Mouse (Mus musculus): Measurements from ENCODE around the gene Ctsd. TPM values are rescaled to one million over a fixed set of nuclear protein-coding genes. Genes with fewer than 3 reads are reported as not detected.

Gene Ctsd
- total RNA-seq, 2 experiments from 2014 or later: 304 TPM

- H3K27ac ChIP-seq: 0 out of 2 replicates have a peak overlapping the region, but pooled peaks have one; percentile 8
- no peak for TF ChIP-seq CTCF (IDR thresholded peaks at IDR 0.05)
- intact Hi-C loops (cut with DNase I): loop anchor here (2.0 kb wide), 1 partner anchor 13 kb away; the partner anchor contains the start of gene Ifitm10
- H3K4me3 ChIP-seq: peak overlapping the region; percentile 100
- DNase-seq (ENCODE audit: extremely low spot score in 1 of 2, low spot score in 2 of 2): no peak
These were observed 2.0 kb downstream of the Ctsd start for GRCm38 (mm10) chr7:142385742-142386403.

DNA sequence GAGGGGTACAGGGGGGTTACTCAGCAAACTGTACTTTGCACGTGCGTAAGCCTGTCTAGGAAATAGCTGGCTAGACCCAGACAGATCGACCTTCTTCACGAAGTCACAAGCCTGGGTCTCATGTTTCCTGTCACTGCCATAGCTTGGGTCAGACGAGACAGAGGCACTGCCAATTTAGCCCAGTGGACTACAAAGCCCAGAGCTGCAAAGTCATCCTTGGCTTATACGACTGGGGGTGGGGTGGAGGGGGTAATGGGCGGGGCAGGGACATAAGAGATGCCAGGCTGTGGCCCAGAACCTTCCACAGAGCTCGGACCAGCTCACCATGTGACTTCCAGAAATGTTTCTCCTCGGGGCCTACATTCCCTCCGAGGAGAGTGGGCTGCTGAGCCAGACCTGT, 3.5 kb downstream of the Ctsd start:
- no peak for TF ChIP-seq CTCF (IDR thresholded peaks at IDR 0.05)
- DNase-seq (ENCODE audit: extremely low spot score in 1 of 2, low spot score in 2 of 2): no peak
- Histone ChIP-seq H3K27ac (no peak overlapping the region), H3K4me3 (no peak overlapping the region)
- intact Hi-C loops (cut with DNase I): no loop called here

- no peak for DNase-seq (ENCODE audit: extremely low spot score in 1 of 2, low spot score in 2 of 2)
- H3K4me3 ChIP-seq: no peak within 1 kb of the TSS
- TF ChIP-seq CTCF (IDR thresholded peaks at IDR 0.05): no peak
- intact Hi-C loops (cut with DNase I): no loop called here
- H3K27ac ChIP-seq: no peak within 1 kb of the TSS
These were observed 5.3 kb downstream of the Ctsd start, which contains the start of gene Gm49369 for GRCm38 (mm10) chr7:142382567-142382966. Gm49369 (minus strand) TSS chr7:142382667.

- H3K27ac ChIP-seq: no peak overlapping the region
- DNase-seq (ENCODE audit: extremely low spot score in 1 of 2, low spot score in 2 of 2): no peak
- intact Hi-C loops (cut with DNase I): no loop called here
- no peak overlapping the region for H3K4me3 ChIP-seq
- no peak for TF ChIP-seq CTCF (IDR thresholded peaks at IDR 0.05)
These were observed 6.7 kb downstream of the Ctsd start for GRCm38 (mm10) chr7:142381175-142381574.

DNA sequence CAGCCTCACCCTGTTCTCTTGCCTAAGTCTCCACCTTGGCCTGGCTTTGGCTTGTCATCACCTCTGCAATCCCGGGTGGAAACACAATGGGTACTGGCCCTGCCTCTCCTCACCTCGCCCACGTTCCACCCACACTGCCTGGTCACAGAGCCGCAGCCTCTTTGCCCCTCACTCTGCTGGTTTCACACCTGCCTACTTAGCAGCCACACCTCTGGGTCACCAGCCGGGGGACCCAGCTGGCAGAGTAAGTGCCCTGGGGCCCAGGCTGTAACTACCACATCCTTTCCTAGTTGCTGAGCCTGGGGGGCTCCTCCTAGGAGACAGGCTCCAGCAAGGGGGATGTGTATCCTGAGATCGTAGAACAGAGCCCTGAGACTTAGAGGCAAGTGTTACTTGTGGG, 8.7 kb downstream of the Ctsd start:
- no peak for DNase-seq (ENCODE audit: extremely low spot score in 1 of 2, low spot score in 2 of 2)
- intact Hi-C loops (cut with DNase I): no loop called here

DNA sequence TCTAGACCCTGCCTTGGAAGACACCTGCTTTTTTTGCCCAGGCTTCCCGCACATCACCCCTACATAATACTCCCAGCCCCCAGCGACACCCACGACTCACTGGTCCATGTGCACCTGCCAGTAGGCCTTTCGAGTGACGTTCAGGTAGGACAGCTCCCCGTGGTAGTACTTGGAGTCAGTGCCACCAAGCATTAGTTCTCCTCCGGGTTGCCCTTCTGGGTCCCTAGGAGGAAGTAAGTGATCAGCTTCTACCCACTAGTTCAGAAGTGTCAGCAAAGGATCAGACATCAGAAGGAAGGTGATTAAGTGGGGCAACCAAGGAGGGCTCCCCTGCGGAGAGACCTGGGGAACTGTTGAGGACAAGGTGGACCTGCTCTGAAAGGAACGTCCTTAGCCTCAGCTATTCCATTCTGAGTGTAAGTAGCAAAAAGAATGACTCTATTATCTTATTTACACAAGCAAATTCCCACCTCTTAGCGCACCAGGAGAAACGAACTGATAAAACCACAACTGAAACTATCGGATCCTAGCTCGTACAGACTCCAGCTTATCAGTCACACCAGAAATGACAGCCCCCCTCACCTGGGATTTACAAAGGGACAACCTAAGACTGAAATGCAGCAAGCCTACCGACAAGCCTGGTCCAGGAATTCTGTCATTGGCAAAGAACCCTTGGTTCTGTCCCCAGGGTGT, 10.5 kb downstream of the Ctsd start:
- no peak for TF ChIP-seq CTCF (IDR thresholded peaks at IDR 0.05)
- Histone ChIP-seq H3K27ac (no peak overlapping the region), H3K4me3 (no peak overlapping the region)
- no peak for DNase-seq (ENCODE audit: extremely low spot score in 1 of 2, low spot score in 2 of 2)
- intact Hi-C loops (cut with DNase I): no loop called here

More for the DNA sequence above, 8.7 kb downstream of the Ctsd start:
- H3K4me3 ChIP-seq: no peak overlapping the region
- no peak overlapping the region for H3K27ac ChIP-seq
- TF ChIP-seq CTCF (IDR thresholded peaks at IDR 0.05): no peak

DNA sequence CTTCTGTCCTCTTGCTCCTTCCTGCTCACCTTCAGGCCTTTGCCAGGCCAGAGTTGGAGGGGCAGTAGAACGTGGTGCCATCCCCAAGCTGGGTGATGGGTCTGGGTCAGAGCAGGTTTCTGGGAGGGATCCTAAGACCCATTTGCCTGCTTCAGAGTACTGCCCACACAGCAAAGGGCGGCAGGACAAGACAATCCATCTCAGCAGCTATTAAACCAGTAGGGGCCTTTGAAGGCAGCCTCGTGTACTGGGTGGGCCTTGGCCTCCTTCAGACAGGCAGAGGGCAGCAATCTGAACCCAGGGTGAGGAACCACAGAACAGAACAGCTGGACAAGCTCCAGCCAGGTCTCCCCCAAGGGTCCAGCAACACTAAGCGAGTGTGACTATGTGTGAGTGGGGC, 11.7 kb downstream of the Ctsd start:
- TF ChIP-seq CTCF (IDR thresholded peaks at IDR 0.05): no peak
- intact Hi-C loops (cut with DNase I): no loop called here

DNA sequence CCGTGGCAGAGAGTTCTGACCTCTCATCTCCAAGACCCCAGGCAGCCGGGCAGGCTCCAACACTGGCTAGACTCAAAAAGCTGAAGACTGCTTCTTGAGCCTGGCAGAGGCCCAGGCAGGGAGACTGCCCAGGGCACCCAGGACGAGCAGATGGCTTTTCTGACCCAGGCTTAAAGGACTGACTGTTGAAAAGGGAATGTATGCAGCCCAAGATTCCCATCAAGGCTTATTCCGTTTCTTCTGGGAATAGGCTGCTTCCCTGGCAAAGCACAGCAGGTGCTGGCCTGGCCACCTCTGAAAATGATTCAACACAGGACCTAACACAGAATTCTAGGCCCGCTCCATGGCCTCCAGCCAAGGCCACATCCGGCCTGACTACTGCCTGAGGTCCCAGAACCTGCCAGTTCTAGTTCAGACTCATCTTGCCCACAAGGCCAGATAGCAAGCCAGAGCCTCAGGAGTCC, 12.5 kb downstream of the Ctsd start:
- intact Hi-C loops (cut with DNase I): no loop called here

More for the DNA sequence above, 11.7 kb downstream of the Ctsd start:
- Histone ChIP-seq H3K4me3 (no peak overlapping the region), H3K27ac (0 out of 2 replicates have a peak overlapping the region, but pooled peaks have one; percentile 11)
- DNase-seq (ENCODE audit: extremely low spot score in 1 of 2, low spot score in 2 of 2): no peak

DNA sequence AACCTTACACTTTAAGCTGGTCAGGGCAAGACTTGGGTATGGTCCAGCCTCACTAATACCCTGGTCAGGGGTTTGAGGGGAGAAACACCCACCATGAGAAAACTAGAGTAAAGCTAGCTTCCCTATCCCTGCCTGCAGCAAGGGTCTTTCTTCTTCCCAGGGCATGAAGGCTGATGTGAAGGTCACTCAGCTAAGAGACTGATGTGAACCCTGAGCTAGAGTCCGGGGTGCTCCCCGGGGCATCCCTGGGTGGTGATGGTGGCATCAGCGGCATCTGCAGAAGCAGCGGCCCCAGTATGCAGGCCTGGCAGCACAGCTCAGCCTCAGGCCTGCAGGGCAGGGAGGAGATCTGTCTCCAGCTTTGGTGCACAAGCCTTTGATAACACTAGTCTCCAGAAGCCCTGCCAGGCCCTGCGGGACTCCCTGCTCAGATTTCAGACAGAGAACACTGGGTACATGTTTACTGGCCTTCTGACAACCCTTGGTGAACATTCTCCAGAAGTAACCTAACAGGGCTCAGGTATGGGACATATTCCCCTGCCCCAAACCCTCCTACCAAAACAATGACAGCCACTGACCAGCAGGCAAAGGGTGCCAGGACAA, 13.3 kb downstream of the Ctsd start:
- no peak for TF ChIP-seq CTCF (IDR thresholded peaks at IDR 0.05)
- intact Hi-C loops (cut with DNase I): no loop called here
- no peak overlapping the region; the same call in 1 of the 2 replicates for H3K27ac ChIP-seq

More for the DNA sequence above, 12.5 kb downstream of the Ctsd start:
- no peak overlapping the region for H3K4me3 ChIP-seq
- no peak for TF ChIP-seq CTCF (IDR thresholded peaks at IDR 0.05)
- no peak for DNase-seq (ENCODE audit: extremely low spot score in 1 of 2, low spot score in 2 of 2)
- peak overlapping the region; percentile 47; the same call in 1 of the 2 replicates for H3K27ac ChIP-seq

GRCm38 (mm10) chr7:142373641-142374412, 14.0 kb downstream of the Ctsd start, which contains the start of gene Ifitm10:
Ifitm10 (minus strand) TSS chr7:142373753.
- no peak for DNase-seq (ENCODE audit: extremely low spot score in 1 of 2, low spot score in 2 of 2)
- intact Hi-C loops (cut with DNase I): loop anchor here (2.0 kb wide), 1 partner anchor 13 kb away; no protein-coding TSS in a partner anchor

More for the DNA sequence above, 13.3 kb downstream of the Ctsd start:
- H3K4me3 ChIP-seq: no peak overlapping the region
- no peak for DNase-seq (ENCODE audit: extremely low spot score in 1 of 2, low spot score in 2 of 2)

DNA sequence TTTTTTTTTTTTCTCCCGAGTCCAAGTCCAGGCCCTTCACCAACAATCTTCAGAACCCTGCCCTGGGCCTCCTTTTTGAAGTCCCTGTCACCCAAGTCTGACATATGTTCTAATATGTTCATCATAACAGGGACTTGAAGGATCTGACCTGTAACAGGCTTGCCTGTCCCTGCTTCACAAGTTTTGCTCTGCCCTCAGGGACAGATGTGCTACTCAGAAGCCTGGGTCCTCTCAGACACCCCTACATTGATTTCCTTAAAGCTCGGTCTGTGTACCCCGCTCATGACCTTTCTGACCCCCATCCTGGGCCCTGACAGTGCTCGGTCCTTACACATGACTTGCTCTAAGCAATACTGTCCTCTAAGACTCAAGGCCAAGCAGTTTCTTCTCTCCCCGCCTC, 14.8 kb downstream of the Ctsd start:
- no peak for DNase-seq (ENCODE audit: extremely low spot score in 1 of 2, low spot score in 2 of 2)
- Histone ChIP-seq H3K27ac (peak overlapping the region; percentile 87; the same call in 1 of the 2 replicates), H3K4me3 (peak overlapping the region; percentile 62; the same call in 1 of the 2 replicates)
- intact Hi-C loops (cut with DNase I): loop anchor here (2.0 kb wide), 1 partner anchor 14 kb away; no protein-coding TSS in a partner anchor
- no peak for TF ChIP-seq CTCF (IDR thresholded peaks at IDR 0.05)

More at GRCm38 (mm10) chr7:142373641-142374412, 14.0 kb downstream of the Ctsd start, which contains the start of gene Ifitm10:
- Histone ChIP-seq H3K4me3 (peak within 1 kb of the TSS; percentile 62), H3K27ac (peak within 1 kb of the TSS; percentile 87)
- TF ChIP-seq CTCF (IDR thresholded peaks at IDR 0.05): no peak

Data from left cerebral cortex, adult 2 months (tissue).